Mouse (Mus musculus) urinary bladder, postnatal 36 days (tissue): ENCODE measurements around the gene Ric8a.

Experiments
- DNase-seq, 2 experiments: peaks; one replicate each; pipeline ENCODE4 v3.0.0; 2022; ENCODE audit warnings: low spot score in 2 of 2, mixed read lengths in 1 of 2

The Ric8a gene

GRCm38 (mm10) chr7:140856785-140857549 is at the start of gene Ric8a:
Ric8a (plus strand) TSS chr7:140856957.
- peak; percentile 89 to 93 for DNase-seq

DNA sequence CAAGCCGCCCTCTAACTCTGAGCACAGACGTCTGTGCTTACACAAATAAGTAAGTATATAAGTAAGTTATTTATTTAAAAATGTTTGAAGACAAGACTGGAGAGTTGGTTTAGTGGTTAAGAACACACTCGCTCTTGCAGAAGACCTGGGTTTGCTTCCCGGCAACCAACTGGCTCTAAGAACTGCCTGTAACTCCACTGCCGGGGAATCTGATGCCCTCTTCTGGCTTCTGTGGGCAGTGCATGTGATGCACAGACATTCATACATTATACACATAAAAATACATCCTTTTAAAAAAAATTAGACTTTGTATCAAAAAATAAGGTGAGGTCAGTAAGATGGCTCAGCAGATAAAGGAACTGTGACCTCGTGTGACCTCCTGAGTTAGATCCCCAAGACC is 46.3 kb upstream of the Ric8a start:
- DNase-seq, result no peak

DNA sequence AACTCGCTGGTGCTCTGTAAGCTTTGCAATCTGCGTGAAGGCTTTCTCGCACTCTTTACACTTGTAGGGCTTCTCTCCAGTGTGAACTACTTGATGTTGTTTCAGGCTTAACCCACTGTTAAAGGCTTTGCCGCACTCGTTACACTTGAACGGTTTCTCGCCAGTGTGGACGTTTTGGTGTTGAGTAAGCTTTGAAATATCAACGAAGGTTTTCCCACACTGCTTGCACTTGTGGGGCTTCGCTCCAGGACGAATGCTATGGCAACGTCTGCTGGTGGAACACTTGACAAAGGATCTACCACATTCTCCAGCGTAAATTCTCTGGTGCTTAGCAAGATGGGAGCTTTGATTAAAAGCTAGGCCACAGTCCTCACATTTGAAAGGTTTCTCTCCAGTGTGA is 45.0 kb upstream of the Ric8a start:
- no peak for DNase-seq

DNA sequence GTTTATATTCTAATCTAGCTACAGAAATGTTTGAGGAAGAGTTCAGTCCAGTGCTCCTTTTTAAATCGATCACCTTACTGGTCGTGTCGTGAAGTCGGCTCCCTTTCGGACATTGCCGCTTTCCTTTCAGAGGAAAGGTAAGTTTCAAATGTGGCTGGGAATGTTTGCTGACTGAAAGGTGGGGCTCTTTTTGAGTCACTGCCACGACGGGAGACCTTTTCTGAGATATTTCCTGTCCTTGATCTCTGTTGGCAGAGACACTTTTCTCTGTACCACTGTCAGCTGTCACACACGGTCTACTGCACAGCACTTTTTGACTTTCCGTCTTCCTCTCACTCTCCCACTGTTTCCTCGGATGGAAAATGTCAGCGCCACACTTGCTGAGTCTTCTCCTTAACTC is 43.9 kb upstream of the Ric8a start:
- no peak for DNase-seq

- DNase-seq, result no peak
Observed at GRCm38 (mm10) chr7:140820173-140820572, 36.6 kb upstream of the Ric8a start.

DNA sequence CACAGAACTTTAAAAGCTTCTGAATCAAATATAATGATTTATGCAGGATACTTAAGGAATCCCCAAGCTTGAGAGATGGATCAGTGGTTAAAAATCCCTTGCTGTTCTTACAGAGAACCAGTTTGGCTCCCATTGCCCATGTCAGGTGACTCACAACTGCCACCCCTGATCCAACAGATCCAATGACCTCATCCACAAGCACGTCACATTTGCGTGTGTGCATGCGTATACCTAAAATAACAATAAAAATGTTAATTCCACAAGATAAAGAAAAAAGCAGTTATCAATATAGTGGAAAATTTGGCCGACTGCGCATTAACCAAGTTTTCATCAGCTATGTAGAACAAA is 35.5 kb upstream of the Ric8a start:
- DNase-seq, result no peak

GRCm38 (mm10) chr7:140821653-140822329 is 35.0 kb upstream of the Ric8a start, which contains the start of gene Zfp941:
Zfp941 (minus strand) TSS chr7:140822178.
- no peak for DNase-seq

GRCm38 (mm10) chr7:140822731-140823130 is 34.0 kb upstream of the Ric8a start:
- no peak for DNase-seq

DNA sequence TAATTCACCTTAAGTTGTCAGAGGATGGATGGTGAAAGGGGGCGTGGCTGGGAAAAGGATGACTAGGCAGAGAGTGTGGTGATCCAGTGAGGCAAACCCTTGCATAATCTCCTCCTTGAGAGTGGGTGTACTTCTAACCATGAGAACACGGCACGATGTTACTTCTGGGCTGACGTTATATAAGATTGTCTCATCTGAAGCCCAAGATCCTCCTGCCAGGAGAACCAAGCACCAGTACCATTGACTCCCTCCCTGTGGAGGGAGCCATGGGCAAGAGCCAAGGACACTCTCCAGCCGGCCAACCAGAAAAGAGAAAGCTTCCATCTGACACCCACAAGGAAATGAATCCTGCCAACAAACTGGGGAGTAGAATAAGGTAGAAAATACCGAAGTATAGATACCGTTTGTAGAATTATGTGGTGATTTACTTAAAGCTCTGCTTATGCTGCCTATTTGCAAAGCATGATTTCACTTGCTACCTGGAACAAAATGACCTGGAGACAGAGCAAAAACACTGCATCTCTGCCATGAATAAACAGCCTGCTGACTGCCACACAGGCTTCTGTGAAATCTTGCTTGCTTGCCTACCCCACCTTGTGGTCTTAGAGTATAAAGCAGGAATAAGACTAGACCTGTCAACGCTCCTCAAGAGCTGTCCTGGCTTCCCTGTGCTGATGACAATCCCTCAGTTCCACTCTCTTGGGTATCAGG is 28.4 kb upstream of the Ric8a start:
- DNase-seq, result no peak

GRCm38 (mm10) chr7:140831447-140831846 is 25.3 kb upstream of the Ric8a start:
- DNase-seq, result no peak

- DNase-seq, result no peak
Observed at GRCm38 (mm10) chr7:140833341-140833740, 23.4 kb upstream of the Ric8a start.

GRCm38 (mm10) chr7:140834968-140835757 is 21.6 kb upstream of the Ric8a start, which contains the start of gene Urah:
Urah (plus strand) TSS chr7:140835018.
- DNase-seq, result peak; percentile 68 to 79

DNA sequence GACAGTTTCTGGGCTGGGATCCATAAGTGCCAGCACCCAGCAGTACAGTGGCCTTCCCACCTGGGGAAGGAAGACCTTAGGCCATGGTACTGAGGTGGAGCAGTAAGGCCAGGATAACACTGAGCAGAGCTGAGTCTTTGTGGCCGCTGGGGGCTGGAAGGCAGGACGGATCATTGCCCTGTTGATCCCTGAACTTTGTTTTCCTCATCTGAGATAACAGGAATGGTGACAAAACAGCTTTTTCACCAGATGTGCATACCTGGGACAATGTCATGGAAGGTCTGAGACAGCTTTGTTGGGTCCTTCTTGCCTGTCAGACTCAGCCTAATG is 21.0 kb upstream of the Ric8a start:
- no peak for DNase-seq

- no peak for DNase-seq
Observed at GRCm38 (mm10) chr7:140836243-140837115, 20.3 kb upstream of the Ric8a start.

GRCm38 (mm10) chr7:140839556-140839955 is 17.2 kb upstream of the Ric8a start:
- no peak for DNase-seq

DNA sequence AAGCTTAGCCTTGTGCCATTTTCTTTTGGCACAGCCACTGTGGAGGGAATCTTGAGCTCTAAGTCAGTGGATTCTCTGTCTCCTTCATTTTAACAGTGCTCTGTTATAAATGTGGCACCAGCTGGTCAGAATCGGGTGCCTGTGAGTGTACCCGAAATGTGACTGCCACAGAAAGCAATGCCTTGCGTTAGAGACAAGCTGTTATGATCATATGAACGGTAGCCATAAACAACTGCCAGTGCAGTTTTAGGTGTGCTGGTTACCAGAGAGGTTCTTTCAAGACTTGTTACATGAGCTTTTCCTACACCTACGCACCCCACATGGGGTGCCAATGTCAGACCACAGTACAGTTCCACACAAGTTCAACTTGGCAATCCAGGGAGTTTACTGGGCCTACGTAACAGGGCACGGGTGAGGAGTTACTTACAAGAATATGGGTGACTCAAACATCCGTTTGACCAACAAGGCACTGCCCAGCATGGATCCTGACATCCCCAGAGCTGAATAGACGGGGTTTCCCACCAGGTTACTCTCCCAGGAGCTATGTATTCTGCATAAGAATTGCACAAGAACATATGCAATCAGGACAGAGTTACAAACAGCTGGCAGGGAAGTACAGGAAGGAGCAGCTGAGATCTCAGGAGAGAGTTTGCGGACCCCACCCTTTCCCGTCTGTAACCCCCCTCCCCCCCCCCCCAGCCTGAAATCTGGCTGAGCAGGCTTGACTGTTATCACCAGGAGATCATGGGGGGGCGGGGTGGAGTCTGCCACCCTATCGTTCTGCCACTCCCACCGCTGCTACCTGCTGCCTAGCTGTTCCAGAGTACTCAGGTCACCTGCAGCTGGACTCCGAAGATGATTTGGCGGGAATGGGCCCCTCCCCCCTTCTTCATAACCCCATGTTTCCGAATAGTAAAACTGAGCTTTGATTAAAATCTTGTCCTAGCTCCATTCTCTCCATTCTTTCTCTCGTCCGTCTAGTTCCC is 15.7 kb upstream of the Ric8a start:
- DNase-seq, result peak in 1 of 2 experiments; percentile 36

DNA sequence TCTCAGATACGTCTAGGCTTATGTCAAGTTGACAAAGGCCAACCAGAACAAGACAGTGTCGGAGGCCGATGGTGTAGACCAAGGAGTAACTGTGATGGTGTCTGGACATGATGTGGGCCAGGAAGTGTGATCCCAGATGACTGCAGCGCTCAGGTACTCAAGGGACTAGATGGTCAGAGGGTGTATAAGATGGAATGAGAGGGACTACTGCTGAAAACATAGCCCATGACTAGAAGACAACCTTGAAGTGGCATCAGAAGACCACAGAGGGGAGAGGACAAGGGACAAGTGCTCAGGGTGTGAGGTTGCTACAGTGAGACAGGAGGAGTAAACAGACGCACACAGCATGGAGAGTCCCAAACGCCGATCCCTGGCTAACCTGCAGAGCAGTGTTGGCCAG is 13.0 kb upstream of the Ric8a start:
- DNase-seq, result no peak

DNA sequence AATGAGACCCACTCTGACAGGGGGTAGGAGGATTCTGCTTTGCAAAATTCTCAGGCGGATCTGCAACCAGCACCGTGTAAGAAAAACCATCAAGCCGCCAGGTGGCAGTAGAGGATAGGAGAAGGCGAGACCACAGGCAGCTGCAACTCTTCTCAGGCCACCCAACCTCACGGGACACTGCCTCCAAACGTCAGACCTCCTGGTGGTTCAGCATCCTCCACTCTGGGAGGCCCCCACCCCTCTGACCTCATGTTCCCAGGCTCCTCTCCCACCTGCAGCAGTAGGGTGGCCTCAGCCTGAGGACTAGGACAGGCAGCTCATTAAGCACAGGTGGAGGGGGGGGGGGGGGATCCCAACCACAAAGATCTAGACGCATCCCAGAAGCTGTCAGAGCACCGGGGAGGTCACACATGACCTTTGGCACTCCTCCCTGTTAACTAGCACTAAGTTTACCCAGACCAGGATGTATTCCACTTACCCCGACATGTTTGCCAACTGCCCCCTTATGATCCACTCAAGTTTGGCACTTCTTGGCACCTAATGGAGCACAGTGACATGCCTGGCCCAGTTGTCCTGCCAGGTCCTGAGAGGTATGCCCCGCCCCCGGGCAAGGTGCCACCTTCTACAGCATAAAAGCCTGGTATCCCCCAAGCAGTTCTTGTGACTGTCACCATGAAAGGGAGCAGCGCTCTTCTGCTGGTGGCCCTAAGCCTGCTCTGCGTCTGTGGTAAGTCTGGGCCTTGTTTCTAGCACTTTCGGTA is 11.7 kb upstream of the Ric8a start, which contains the start of gene Scgb1c1:
TSS of gene Scgb1c1 (plus strand) at position 643 of the 761 bp plus-strand sequence.
- peak; percentile 89 to 90 for DNase-seq

DNA sequence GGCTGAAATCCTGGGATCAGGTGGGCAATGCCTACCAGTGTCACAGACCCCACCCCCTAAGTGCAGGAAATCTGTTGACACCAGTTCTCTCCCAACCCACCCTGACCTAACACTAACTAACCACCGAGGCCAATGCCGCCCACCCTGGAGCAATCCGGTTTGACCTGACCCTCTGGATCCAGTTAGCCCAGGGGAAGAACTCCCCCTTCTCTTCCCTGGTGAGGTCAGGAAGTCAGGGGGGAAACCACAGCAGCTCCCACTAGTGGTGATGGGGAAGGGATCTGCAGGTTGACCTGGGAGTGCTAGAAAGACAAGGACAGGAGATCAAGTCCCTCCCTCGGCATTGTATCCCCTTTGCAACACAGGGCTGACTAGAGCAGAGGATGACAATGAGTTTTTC is 11.1 kb upstream of the Ric8a start:
- no peak for DNase-seq
